Mouse (Mus musculus): ENCODE data around the gene Lce3f.
A peak's percentile ranks its signal among the peaks of the same experiment; 100 is the strongest.

Gene Lce3f

DNA sequence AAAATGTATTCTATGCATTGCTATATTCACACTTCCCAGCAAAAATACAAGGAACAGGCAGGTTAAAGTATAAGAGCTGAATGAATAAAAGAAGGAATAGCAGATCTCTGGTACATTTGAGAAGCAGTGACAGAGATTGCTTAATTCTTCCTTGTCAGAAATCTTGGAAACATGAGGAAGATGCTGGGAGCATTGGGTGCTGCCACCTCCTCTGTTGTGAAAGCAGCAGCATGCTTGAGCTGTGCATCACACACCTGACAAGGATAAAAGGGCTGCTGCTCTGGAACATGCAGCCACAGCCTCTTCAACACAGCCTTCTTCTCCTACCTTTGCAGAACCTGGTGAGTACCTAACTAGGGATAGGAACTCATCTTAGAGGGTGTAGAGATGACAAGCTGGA is at the start of gene Lce3f:
Gene Lce3f, plus strand, starts transcription at position 301 of the 400 bp plus-strand sequence.
- DNase-seq (ENCODE audit: low spot score in 2 of 2), result no peak

DNA sequence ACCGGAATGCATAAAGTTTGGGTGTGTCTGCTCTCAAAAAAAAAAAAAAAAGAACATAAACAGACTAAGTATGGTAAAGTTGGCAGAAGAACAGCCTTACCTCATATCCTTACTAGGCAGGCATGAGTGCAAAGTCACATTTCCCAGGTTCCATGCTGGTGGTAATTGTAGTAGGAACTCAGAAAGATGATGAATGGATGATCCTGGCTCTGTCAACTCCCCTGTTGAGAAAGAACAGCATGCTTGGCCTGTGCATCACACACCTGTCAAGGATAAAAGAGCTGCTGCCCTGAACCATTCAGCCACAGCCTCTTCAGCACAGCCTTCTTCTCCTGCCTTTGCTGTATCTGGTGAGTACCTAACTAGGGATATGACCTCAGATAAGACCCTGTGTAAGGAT is 47.8 kb upstream of the Lce3f start, which contains the start of gene Lce3c:
Gene Lce3c, plus strand, starts transcription at position 301 of the 400 bp plus-strand sequence.
- no peak for DNase-seq (ENCODE audit: low spot score in 2 of 2)

DNA sequence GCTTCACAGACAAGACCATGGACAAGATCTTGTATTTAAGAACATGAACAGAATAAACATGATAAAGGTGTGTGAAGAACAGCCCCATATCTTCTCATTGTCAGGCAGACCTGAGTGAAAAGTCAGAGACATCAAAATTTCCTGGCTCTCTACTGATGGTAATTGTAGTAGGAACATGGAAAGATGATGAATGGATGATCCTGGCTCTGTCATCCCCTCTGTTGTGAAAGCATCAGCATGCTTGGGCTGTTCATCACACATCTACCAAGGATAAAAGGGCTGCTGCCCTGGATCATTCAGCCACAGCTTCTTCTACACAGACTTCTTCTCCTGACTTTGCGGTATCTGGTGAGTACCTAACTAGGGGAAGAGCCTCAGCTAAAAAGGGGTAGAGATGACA is 34.9 kb upstream of the Lce3f start, which contains the start of gene Lce3d:
Gene Lce3d, plus strand, starts transcription at position 301 of the 400 bp plus-strand sequence.
- no peak for DNase-seq (ENCODE audit: low spot score in 2 of 2)

DNA sequence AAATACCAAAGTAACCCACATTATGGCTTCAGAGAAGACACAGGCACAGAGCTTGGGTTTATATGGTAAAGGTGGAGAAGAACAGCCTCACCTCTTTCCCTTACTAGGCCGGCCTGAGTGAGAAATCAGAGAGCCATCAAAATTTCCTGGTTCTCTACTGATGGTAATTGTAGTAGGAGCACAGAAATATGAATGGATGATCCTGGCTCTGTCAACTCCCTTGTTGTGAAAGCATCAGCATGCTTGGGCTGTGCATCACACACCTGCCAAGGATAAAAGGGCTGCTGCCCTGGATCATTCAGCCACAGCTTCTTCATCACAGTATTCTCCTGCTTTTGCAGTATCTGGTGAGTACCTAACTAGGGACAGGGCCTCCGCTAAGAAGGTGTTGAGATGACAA is 25.3 kb upstream of the Lce3f start, which contains the start of gene Lce3e:
Gene Lce3e, plus strand, starts transcription at position 301 of the 400 bp plus-strand sequence.
- no peak for DNase-seq (ENCODE audit: low spot score in 2 of 2)

DNA sequence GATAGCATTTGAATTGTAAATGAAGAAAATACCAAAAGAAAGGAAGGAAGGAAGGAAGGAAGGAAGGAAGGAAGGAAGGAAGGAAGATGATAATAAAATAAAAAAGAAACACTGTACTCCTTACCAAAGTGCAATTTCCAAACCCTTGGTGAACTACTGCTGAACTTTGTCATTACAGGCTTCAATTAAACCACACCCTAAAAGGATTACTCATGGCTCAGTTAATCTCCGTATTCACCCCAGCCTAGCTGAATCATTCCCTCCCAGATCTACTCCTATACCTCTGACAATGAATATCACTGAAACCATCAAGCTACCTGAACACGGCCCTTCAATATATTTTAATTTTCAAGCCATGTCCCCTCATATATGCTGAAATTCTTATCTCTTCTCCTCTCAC is 13.5 kb upstream of the Lce3f start:
- no peak for DNase-seq (ENCODE audit: low spot score in 2 of 2)

DNA sequence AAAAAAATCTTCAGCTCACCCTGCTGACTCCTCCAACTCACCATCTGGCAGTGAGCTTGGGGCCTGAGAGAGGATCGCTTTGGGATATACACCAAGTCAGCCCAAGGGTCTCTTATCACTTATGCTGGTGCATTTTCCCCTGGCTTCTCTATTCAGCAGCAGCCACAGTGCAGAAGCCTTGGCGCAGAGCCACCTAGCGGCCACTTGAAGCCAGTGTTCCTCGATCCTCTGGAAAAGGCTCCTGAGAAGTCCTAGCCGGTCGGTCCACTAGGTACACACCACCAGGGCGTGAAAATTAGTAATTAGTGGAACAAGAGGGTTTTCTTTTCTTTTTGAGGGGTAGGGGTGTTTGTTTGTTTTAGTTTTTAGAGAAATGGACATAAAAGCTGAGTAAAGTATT is 6.7 kb downstream of the Lce3f start:
- DNase-seq (ENCODE audit: low spot score in 2 of 2), result peak; percentile 52 to 64

DNA sequence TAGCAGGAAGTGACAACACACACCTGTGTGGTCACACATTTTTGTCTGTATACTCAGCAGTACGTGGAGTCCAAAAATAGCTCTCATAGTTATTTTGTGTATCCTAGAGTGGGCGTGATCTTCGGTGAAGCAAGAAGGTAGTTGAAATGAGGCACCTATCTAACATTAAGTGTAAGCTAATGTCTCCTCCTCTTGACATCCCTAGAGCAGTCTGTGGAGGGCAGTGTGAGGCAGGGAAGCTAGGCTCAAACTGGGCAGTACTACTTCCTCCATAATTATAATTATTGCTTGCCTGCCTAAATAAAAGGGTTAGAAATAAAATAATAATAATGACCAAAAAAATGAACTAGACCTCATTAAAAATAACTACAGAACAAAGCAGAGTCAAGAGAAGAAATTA is 8.6 kb downstream of the Lce3f start:
- DNase-seq (ENCODE audit: low spot score in 2 of 2), result no peak

DNA sequence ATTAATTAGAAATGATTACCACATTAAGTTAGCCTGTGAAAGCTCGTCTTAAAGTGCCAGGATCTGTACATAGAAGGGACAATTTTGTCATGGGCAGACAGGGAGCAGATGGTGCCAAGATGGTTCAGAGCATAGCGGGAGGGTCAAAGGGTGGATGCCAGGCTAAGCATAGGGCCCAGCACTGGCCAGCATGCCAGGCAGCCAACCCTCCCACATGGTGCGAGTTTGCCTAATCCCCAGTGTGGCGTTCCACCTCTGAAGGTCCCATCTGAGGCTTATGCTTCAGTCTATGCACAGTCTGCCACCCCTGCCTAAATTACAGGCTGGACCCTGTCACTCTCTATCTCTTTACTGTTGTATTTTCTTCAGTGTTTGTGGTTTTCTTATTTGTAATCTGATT is 10.8 kb downstream of the Lce3f start:
- DNase-seq (ENCODE audit: low spot score in 2 of 2), result no peak

DNA sequence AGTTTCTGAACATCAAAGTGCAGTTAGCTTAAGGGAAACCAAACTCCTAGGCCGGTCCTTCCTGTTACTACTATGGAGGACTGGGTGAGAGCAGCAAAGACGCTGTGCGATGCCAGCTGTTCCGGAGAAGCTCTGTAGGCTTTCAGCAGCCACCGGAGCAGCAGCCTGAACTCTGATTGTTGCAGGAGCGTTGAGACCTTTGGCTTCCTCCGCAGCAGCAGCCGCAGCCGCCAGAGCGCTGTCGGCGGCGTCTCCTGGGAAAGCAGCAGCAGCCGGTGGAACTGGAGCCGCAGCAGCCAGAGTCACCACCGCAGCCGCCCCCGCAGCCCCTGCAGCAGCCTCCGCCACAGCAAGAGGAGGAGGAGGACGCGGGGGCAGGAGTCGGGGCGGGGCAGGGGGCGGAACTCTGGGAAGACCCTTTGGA is 22.4 kb downstream of the Lce3f start:
- peak in 1 of 2 experiments; percentile 11 for DNase-seq (ENCODE audit: low spot score in 2 of 2)

DNA sequence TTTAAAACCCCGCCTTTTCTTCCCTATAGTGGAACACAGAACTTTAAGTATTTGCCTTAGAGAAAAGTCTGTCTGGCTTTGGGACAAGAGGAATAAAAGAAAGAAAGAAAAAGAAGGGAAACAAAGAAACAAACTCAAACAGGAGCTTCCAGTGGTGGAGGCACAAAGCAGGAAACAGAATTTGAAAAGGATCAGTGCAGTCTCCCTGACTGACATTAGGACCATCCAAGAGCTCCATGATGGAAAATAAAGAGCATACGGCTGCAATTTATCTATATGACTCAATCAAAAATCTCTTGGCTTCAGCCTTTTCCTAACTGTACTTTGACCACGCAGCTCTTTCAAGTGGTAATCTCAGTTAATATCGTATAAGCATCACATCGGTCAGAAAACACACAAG is 22.8 kb downstream of the Lce3f start:
- DNase-seq (ENCODE audit: low spot score in 2 of 2), result no peak

DNA sequence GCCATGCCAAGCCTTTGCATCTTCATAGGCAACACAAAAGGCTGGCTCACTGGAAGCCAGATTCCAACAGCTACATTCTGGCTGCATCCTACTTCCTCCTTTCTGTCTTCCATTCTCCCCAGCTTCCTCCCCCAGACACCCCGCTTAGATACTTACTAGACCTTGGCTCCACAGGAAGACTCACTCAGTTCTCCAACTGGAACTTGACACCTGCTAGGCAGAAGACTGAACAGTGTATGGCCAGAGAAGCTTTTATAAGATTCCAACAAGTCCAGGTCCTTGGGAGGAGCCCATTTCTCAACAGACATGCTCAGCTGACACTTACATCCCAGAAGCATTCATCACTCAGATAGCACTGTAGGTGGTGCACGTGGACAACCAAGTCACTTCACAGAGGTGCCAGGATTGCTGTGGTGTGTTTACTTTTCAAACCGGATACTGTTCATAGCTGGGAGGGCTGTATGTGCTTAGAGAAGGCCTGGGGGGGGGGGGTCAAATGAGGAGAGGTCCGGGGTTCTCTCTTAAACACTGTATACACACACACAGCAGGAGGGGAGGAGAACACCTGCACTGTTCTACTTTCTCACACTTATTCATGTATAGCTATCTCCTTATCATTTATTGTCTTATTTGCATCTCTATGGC is 23.6 kb downstream of the Lce3f start, which contains the start of gene Crct1:
Gene Crct1, minus strand, starts transcription at position 228 of the 645 bp plus-strand sequence.
- no peak for DNase-seq (ENCODE audit: low spot score in 2 of 2)

DNA sequence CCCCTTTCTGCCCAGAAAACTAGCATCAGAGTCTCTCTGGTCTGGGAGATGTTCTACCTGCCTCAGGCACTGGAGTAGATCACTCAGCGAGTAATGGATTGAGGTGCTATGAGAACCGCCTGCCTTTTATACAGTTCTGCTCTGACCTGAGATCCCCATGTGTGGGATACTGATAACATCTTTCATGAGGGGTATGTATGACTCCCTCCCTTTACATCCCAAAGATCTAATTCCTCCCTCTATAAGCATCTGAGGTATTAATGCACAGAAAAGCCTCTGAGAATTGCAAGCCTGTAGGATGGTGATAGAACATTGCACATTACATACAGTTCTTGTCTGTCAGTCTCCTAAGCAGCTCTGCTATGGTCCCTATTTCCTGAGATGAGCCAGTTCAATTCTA is 26.9 kb downstream of the Lce3f start, which contains the start of gene Lce1m:
Gene Lce1m, minus strand, starts transcription at position 101 of the 400 bp plus-strand sequence.
- no peak for DNase-seq (ENCODE audit: low spot score in 2 of 2)

DNA sequence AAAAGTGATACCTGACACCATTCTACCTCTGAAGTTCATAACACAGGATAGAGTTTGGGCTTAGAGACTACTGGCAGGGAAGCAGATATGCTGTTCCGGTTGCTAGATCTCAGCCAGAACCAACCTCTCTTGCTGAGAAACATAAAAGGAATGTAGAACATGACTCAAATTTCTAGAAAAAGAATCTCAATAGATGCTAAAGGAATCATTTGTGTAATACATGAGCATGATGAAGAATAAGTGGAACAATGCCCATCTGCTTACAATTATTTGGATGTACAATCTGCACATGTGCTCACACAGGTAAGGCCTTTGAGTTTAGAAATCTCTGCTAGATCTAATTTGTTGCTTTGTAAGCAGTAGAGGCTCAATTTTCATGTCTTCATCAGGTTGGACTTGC is 29.1 kb downstream of the Lce3f start:
- DNase-seq (ENCODE audit: low spot score in 2 of 2), result no peak

DNA sequence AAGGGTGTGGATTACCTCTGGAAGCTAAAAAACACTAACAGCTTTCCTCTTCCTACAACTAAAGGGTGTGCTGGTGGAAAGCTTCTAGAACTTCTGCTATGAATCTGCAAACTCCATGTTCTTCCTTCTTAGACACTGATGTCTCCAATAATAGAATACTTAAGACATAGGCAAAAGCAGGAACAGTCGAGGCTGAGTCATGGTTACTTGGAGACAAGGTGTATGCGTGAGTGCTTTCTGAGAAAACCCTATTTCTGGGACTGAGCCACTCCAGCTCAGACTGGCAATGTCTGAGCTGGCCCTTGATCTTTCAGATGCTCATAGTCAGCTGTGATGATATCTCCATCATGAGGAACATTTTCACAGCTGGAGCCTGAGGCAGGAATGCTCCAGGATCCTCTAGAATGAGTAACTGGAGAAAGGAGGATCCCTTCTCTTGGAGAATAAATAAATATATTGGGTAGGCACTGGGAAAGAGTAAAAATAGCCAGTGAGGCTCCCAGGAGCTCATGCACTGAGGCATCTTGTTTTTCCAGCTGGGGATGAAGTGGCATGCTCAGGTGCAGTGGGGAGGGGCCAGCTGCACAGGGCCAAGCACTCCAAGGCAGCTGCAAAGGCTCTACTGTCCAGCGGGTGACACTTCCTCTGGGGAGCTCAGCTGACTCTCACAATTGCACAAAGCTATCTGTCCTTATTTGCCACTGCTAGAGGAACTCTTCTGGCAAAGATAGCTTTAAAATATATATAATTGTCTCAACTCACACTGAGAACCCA is 31.6 kb downstream of the Lce3f start:
- DNase-seq (ENCODE audit: low spot score in 2 of 2), result no peak

DNA sequence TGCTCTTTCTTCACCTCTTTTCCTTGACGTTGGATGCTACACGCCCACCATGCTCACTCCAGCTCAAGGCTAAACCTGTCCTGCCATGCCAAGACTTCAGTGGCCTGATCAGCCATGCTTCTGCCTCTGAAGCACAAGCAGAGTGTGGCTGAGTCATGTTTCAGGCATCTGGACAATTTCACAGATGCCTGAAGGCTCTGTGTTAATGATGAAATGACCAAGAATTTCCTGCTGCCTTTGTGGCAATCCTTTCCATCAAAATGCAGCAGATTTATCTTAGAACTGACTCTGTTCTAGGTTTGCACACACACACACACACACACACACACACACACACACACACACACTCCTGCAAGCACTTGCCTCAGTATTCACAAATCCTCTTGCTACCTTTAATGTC is 33.5 kb downstream of the Lce3f start:
- DNase-seq (ENCODE audit: low spot score in 2 of 2), result no peak

DNA sequence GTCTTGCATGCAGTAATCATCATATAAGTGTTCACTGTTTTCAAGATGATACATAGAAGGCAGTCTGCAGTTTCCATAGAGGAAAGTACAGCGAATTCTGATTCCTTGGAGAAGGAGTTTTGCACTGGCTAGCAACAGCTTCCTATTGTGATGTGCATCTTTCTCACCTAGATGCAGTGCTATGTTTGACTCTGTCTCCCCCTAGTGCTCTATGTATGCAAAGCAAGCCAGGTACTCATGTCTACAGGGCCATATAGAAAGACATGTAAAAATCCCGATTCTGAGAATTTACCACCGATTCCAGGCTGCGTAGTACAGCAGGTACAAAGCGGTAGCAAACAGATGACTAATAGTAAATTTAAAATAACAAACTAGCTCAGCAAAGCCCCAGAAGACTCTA is 39.4 kb downstream of the Lce3f start:
- peak in 1 of 2 experiments; percentile 10 for DNase-seq (ENCODE audit: low spot score in 2 of 2)

All from urinary bladder, postnatal 36 days (tissue).